Mouse (Mus musculus): ENCODE measurements around the gene Dennd1a.

The Dennd1a gene

GRCm38 (mm10) chr2:38286733-38287551 is at the start of gene Dennd1a:
Gene Dennd1a (minus strand): TSS chr2:38287390.
- peak; percentile 85 to 87 for DNase-seq (ENCODE audit: low spot score in 2 of 2)

GRCm38 (mm10) chr2:38336606-38337005 is 49.4 kb upstream of the Dennd1a start:
- DNase-seq (ENCODE audit: low spot score in 2 of 2) = no peak

- DNase-seq (ENCODE audit: low spot score in 2 of 2) = no peak
Measured at GRCm38 (mm10) chr2:38333586-38334119, 46.5 kb upstream of the Dennd1a start.

- no peak for DNase-seq (ENCODE audit: low spot score in 2 of 2)
Measured at GRCm38 (mm10) chr2:38326671-38327070, 39.5 kb upstream of the Dennd1a start.

- no peak for DNase-seq (ENCODE audit: low spot score in 2 of 2)
Measured at GRCm38 (mm10) chr2:38323380-38323779, 36.2 kb upstream of the Dennd1a start.

- no peak for DNase-seq (ENCODE audit: low spot score in 2 of 2)
Measured at GRCm38 (mm10) chr2:38320911-38321310, 33.7 kb upstream of the Dennd1a start.

- peak in 1 of 2 experiments; percentile 9 for DNase-seq (ENCODE audit: low spot score in 2 of 2)
Measured at GRCm38 (mm10) chr2:38319086-38319485, 31.9 kb upstream of the Dennd1a start.

- no peak for DNase-seq (ENCODE audit: low spot score in 2 of 2)
Measured at GRCm38 (mm10) chr2:38313399-38313798, 26.2 kb upstream of the Dennd1a start.

- DNase-seq (ENCODE audit: low spot score in 2 of 2) = no peak
Measured at GRCm38 (mm10) chr2:38312921-38313320, 25.7 kb upstream of the Dennd1a start.

GRCm38 (mm10) chr2:38305152-38305551 is 18.0 kb upstream of the Dennd1a start:
- no peak for DNase-seq (ENCODE audit: low spot score in 2 of 2)

- DNase-seq (ENCODE audit: low spot score in 2 of 2) = no peak
Measured at GRCm38 (mm10) chr2:38300941-38301340, 13.8 kb upstream of the Dennd1a start.

GRCm38 (mm10) chr2:38295939-38296338 is 8.7 kb upstream of the Dennd1a start:
- no peak for DNase-seq (ENCODE audit: low spot score in 2 of 2)

- no peak for DNase-seq (ENCODE audit: low spot score in 2 of 2)
Measured at GRCm38 (mm10) chr2:38291526-38291925, 4.3 kb upstream of the Dennd1a start.

GRCm38 (mm10) chr2:38288226-38288625 is 1.0 kb upstream of the Dennd1a start:
- DNase-seq (ENCODE audit: low spot score in 2 of 2) = no peak

GRCm38 (mm10) chr2:38286433-38286732 is 807 bp downstream of the Dennd1a start:
- DNase-seq (ENCODE audit: low spot score in 2 of 2) = no peak

- DNase-seq (ENCODE audit: low spot score in 2 of 2) = no peak
Measured at GRCm38 (mm10) chr2:38285781-38286432, 1.3 kb downstream of the Dennd1a start.

GRCm38 (mm10) chr2:38283961-38284360 is 3.2 kb downstream of the Dennd1a start:
- DNase-seq (ENCODE audit: low spot score in 2 of 2) = no peak

- DNase-seq (ENCODE audit: low spot score in 2 of 2) = no peak
Measured at GRCm38 (mm10) chr2:38280376-38280775, 6.8 kb downstream of the Dennd1a start.

- no peak for DNase-seq (ENCODE audit: low spot score in 2 of 2)
Measured at GRCm38 (mm10) chr2:38274973-38275372, 12.2 kb downstream of the Dennd1a start.

- DNase-seq (ENCODE audit: low spot score in 2 of 2) = no peak
Measured at GRCm38 (mm10) chr2:38263653-38264052, 23.5 kb downstream of the Dennd1a start.

- DNase-seq (ENCODE audit: low spot score in 2 of 2) = no peak
Measured at GRCm38 (mm10) chr2:38259052-38259451, 28.1 kb downstream of the Dennd1a start.

GRCm38 (mm10) chr2:38237616-38238015 is 49.6 kb downstream of the Dennd1a start:
- DNase-seq (ENCODE audit: low spot score in 2 of 2) = no peak

GRCm38 (mm10) chr2:38235593-38235992 is 51.6 kb downstream of the Dennd1a start:
- DNase-seq (ENCODE audit: low spot score in 2 of 2) = no peak
